Mouse (Mus musculus): ENCODE results near the gene Pbrm1. TPM values are rescaled to one million over a fixed set of nuclear protein-coding genes. Genes with fewer than 3 reads are reported as not detected.

Pbrm1 gene
- polyA plus RNA-seq, 1 experiment from 2014 or later: 120 TPM

GRCm38 (mm10) chr14:31045817-31046216, 26.9 kb downstream of the Pbrm1 start:
- Histone ChIP-seq H3K27me3 (ENCODE audit: control insufficient read depth, insufficient read depth, low read length) (no peaks in the 10 kb centered on the region), H3K9me3 (ENCODE audit: control insufficient read depth, low read length) (no peaks in the 10 kb centered on the region), H3K27ac (ENCODE audit: low read depth, low read length) (no peak overlapping the region), H3K4me2 (ENCODE audit: low read depth) (no peak overlapping the region), H3K4me3 (ENCODE audit: low read depth, low read length) (no peak overlapping the region), H3K36me3 (ENCODE audit: control insufficient read depth, insufficient read depth, low read length) (peaks cover 18% of the 10 kb centered on the region), H3K4me1 (ENCODE audit: control insufficient read depth, insufficient read depth, low read length) (no peaks in the 10 kb centered on the region), H3K9ac (ENCODE audit: low read length) (no peak overlapping the region)
- ATAC-seq (ENCODE audit: insufficient read depth, low FRiP score, low TSS enrichment) (no peak), DNase-seq (ENCODE audit: low spot score) (no peak)
- WGBS: 87% methylated on average over 1 of the region's 1 CpGs

GRCm38 (mm10) chr14:31062277-31062676, 43.3 kb downstream of the Pbrm1 start:
- DNase-seq (ENCODE audit: low spot score) (no peak), ATAC-seq (ENCODE audit: insufficient read depth, low FRiP score, low TSS enrichment) (no peak)
- Histone ChIP-seq H3K9me3 (ENCODE audit: control insufficient read depth, low read length) (no peaks in the 10 kb centered on the region), H3K27me3 (ENCODE audit: control insufficient read depth, insufficient read depth, low read length) (no peaks in the 10 kb centered on the region), H3K4me3 (ENCODE audit: low read depth, low read length) (no peak overlapping the region), H3K4me2 (ENCODE audit: low read depth) (no peak overlapping the region), H3K9ac (ENCODE audit: low read length) (no peak overlapping the region), H3K4me1 (ENCODE audit: control insufficient read depth, insufficient read depth, low read length) (no peaks in the 10 kb centered on the region), H3K27ac (ENCODE audit: low read depth, low read length) (no peak overlapping the region), H3K36me3 (ENCODE audit: control insufficient read depth, insufficient read depth, low read length) (peaks cover 18% of the 10 kb centered on the region)
- 64% methylated on average over 1 of the region's 1 CpGs for WGBS

DNA sequence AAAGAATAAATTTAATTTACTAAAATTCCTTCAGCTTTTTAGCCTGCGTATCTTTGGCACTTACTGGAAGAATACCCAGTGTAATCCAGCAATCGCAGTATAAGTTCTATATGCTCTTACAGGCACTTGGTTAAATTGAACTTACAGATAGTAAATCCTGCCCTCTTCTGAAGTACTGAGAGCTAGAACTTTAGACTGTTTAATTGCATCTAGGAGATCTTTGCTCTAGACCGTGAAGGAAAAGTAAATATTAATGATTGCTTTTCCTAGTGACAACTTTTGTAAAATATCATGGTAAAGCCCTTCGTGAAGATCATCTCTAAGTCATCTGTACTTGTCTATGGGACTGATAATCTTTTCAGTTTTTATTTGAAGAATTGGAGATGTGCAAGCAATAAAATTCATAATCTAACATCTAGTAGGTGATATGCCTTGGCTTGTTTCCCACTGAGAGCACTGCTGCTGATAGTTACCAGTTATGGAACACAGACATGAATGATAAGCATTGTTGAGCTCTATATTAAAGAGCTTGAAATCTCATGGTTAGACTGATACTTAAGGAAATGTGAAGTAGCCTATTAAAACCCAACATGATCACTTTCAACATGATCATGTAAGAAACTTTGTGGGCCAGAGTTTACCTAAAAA, 50.3 kb downstream of the Pbrm1 start:
- no peak for ATAC-seq (ENCODE audit: insufficient read depth, low FRiP score, low TSS enrichment)
- Histone ChIP-seq H3K4me3 (ENCODE audit: low read depth, low read length) (no peak overlapping the region), H3K36me3 (ENCODE audit: control insufficient read depth, insufficient read depth, low read length) (peaks cover 17% of the 10 kb centered on the region)

GRCm38 (mm10) chr14:31078597-31079208, 59.8 kb downstream of the Pbrm1 start:
- WGBS: 94% methylated on average over 3 of the region's 3 CpGs
- H3K36me3 ChIP-seq (ENCODE audit: control insufficient read depth, insufficient read depth, low read length): peaks cover 15% of the 10 kb centered on the region
- H3K9me3 ChIP-seq (ENCODE audit: control insufficient read depth, low read length): no peaks in the 10 kb centered on the region
- H3K9ac ChIP-seq (ENCODE audit: low read length): no peak overlapping the region
- DNase-seq (ENCODE audit: low spot score) (no peak), ATAC-seq (ENCODE audit: insufficient read depth, low FRiP score, low TSS enrichment) (no peak)
- H3K4me3 ChIP-seq (ENCODE audit: low read depth, low read length): no peak overlapping the region
- H3K4me2 ChIP-seq (ENCODE audit: low read depth): no peak overlapping the region
- H3K4me1 ChIP-seq (ENCODE audit: control insufficient read depth, insufficient read depth, low read length): no peaks in the 10 kb centered on the region
- no peaks in the 10 kb centered on the region for H3K27me3 ChIP-seq (ENCODE audit: control insufficient read depth, insufficient read depth, low read length)
- no peak overlapping the region for H3K27ac ChIP-seq (ENCODE audit: low read depth, low read length)

More for the DNA sequence above, 50.3 kb downstream of the Pbrm1 start:
- Histone ChIP-seq H3K27ac (ENCODE audit: low read depth, low read length) (no peak overlapping the region), H3K4me1 (ENCODE audit: control insufficient read depth, insufficient read depth, low read length) (no peaks in the 10 kb centered on the region), H3K27me3 (ENCODE audit: control insufficient read depth, insufficient read depth, low read length) (no peaks in the 10 kb centered on the region), H3K9me3 (ENCODE audit: control insufficient read depth, low read length) (no peaks in the 10 kb centered on the region), H3K9ac (ENCODE audit: low read length) (no peak overlapping the region), H3K4me2 (ENCODE audit: low read depth) (no peak overlapping the region)
- no peak for DNase-seq (ENCODE audit: low spot score)
- 98% methylated on average over 4 of the region's 4 CpGs for WGBS

DNA sequence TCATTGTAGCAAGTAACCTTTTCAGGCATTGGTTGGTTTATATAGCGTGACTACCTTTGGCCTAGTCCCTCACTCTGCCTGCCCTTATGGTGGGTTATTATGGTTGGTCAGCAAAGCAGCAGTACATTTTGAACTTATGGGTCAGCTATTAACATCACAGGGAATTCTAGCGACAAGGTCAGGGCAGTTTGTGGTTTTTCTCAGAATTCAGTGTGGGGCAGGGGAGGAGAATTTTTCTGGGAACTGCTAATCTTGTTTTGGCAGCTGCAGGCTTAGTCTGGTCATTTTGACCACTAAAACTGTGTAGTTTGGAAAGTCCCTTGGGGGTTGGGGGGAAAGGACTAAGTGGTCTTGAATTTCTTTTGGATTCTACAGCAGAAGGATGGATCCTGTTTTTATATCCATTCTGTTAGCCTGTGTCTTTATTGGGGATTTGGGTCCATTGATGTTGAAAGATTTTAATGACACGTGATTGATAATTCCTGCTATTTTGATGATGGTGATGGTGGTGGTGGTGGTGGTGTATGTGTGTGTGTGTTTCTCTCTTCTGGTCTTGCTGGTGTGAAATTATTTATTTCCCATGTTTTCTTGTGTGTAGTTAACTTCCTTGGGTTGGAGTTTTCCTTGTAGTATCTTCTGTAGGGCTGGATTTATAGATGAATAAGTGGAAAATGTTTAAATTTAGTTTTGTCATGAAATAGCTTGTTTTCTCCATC, 60.5 kb downstream of the Pbrm1 start:
- Histone ChIP-seq H3K27me3 (ENCODE audit: control insufficient read depth, insufficient read depth, low read length) (no peaks in the 10 kb centered on the region), H3K4me2 (ENCODE audit: low read depth) (no peak overlapping the region), H3K9me3 (ENCODE audit: control insufficient read depth, low read length) (no peaks in the 10 kb centered on the region), H3K27ac (ENCODE audit: low read depth, low read length) (no peak overlapping the region), H3K36me3 (ENCODE audit: control insufficient read depth, insufficient read depth, low read length) (peaks cover 15% of the 10 kb centered on the region), H3K9ac (ENCODE audit: low read length) (no peak overlapping the region), H3K4me1 (ENCODE audit: control insufficient read depth, insufficient read depth, low read length) (no peaks in the 10 kb centered on the region), H3K4me3 (ENCODE audit: low read depth, low read length) (no peak overlapping the region)
- DNase-seq (ENCODE audit: low spot score) (no peak), ATAC-seq (ENCODE audit: insufficient read depth, low FRiP score, low TSS enrichment) (no peak)
- 90% methylated on average over 3 of the region's 3 CpGs for WGBS

DNA sequence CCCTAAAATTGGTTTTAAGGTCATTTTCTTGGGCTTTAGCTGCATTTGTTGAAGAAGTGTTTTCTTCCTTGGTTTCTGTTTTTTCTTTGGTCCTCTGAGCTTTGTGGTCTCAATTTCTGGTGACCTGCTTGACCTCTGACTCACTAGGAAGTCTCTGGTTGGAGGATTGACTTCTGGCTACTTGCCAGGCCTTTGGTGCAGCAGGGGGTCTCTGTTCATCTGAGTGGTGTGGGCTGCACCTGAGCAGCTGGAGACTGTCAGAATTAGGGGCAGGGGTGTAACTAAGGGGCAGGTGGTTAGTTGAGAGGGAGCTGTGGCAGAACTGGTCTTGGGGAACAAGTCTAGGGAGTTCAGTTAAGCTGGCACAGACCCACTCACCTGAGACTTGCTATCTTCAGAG, 62.2 kb downstream of the Pbrm1 start:
- peaks cover 9% of the 10 kb centered on the region for H3K36me3 ChIP-seq (ENCODE audit: control insufficient read depth, insufficient read depth, low read length)

DNA sequence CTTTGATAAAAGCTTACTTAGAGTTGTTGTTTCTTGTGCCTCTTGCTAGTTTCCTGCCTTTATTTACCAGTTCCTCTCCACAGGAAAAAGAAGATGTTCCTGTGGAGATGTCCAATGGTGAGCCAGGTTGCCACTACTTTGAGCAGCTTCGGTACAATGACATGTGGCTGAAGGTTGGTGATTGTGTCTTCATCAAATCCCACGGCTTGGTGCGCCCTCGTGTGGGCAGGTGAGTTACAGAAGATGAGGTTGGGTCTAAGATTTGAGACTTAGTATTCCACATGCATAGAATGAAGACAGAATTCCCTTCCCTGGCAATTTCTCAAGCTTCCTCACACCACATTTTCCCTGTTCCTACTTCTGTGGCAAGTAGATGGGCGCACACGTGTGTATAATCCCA, 68.5 kb downstream of the Pbrm1 start:
- no peak for DNase-seq (ENCODE audit: low spot score)
- WGBS: 88% methylated on average over 6 of the region's 6 CpGs
- no peak for ATAC-seq (ENCODE audit: insufficient read depth, low FRiP score, low TSS enrichment)

More for the DNA sequence above, 62.2 kb downstream of the Pbrm1 start:
- Histone ChIP-seq H3K27ac (ENCODE audit: low read depth, low read length) (no peak overlapping the region), H3K4me2 (ENCODE audit: low read depth) (no peak overlapping the region), H3K4me3 (ENCODE audit: low read depth, low read length) (no peak overlapping the region), H3K27me3 (ENCODE audit: control insufficient read depth, insufficient read depth, low read length) (no peaks in the 10 kb centered on the region), H3K4me1 (ENCODE audit: control insufficient read depth, insufficient read depth, low read length) (no peaks in the 10 kb centered on the region), H3K9ac (ENCODE audit: low read length) (no peak overlapping the region), H3K9me3 (ENCODE audit: control insufficient read depth, low read length) (no peaks in the 10 kb centered on the region)
- ATAC-seq (ENCODE audit: insufficient read depth, low FRiP score, low TSS enrichment) (no peak), DNase-seq (ENCODE audit: low spot score) (no peak)

DNA sequence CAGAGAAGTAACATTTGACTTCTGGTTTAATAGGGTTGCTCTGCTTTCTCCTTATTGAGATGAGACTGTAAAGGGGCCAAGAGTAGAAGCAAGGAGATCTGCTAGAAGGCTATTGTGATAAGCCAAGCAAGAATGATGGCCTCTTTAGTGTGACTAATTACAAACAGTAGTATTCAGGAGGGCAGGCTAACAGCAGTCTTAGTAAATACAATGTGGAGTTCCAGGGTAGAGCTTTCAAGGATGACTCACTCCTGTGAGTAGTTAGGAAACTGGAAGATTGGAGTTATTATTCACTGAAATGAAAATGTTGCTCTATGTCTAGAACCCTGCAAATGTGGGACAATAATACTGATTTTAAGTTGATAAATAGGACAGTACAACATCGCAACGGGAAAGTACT, 69.6 kb downstream of the Pbrm1 start:
- Histone ChIP-seq H3K27ac (ENCODE audit: low read depth, low read length) (no peak overlapping the region), H3K9ac (ENCODE audit: low read length) (no peak overlapping the region), H3K27me3 (ENCODE audit: control insufficient read depth, insufficient read depth, low read length) (no peaks in the 10 kb centered on the region), H3K36me3 (ENCODE audit: control insufficient read depth, insufficient read depth, low read length) (peaks cover 21% of the 10 kb centered on the region), H3K4me3 (ENCODE audit: low read depth, low read length) (no peak overlapping the region), H3K4me2 (ENCODE audit: low read depth) (no peak overlapping the region), H3K4me1 (ENCODE audit: control insufficient read depth, insufficient read depth, low read length) (no peaks in the 10 kb centered on the region), H3K9me3 (ENCODE audit: control insufficient read depth, low read length) (no peaks in the 10 kb centered on the region)
- ATAC-seq (ENCODE audit: insufficient read depth, low FRiP score, low TSS enrichment) (no peak), DNase-seq (ENCODE audit: low spot score) (no peak)
- 94% methylated on average over 2 of the region's 2 CpGs for WGBS

More for the DNA sequence above, 68.5 kb downstream of the Pbrm1 start:
- H3K9me3 ChIP-seq (ENCODE audit: control insufficient read depth, low read length): no peaks in the 10 kb centered on the region
- H3K9ac ChIP-seq (ENCODE audit: low read length): no peak overlapping the region
- H3K36me3 ChIP-seq (ENCODE audit: control insufficient read depth, insufficient read depth, low read length): peaks cover 21% of the 10 kb centered on the region
- no peaks in the 10 kb centered on the region for H3K27me3 ChIP-seq (ENCODE audit: control insufficient read depth, insufficient read depth, low read length)
- H3K4me3 ChIP-seq (ENCODE audit: low read depth, low read length): no peak overlapping the region
- no peak overlapping the region for H3K4me2 ChIP-seq (ENCODE audit: low read depth)
- no peak overlapping the region for H3K27ac ChIP-seq (ENCODE audit: low read depth, low read length)
- no peaks in the 10 kb centered on the region for H3K4me1 ChIP-seq (ENCODE audit: control insufficient read depth, insufficient read depth, low read length)

DNA sequence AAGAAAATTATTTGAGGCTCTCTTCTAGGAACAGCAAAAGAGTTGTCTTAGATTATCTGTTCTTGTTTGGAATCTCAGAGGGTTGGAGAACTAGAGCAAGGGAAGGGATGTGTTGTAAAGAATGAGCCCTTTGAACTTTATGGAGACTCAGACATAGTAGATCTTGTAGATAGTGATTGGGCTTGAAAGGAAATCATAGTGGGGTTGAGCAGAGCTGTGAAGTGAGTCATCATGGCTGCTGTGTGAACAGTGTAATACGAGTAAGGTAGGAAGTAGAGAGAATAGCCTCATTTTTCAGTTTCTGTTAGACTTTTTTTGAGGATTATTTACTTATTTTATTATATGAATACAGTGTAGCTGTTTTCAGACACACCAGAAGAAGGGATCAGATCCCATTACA, 71.0 kb downstream of the Pbrm1 start:
- WGBS: 85% methylated on average over 1 of the region's 1 CpGs
- DNase-seq (ENCODE audit: low spot score) (no peak), ATAC-seq (ENCODE audit: insufficient read depth, low FRiP score, low TSS enrichment) (no peak)
- Histone ChIP-seq H3K4me1 (ENCODE audit: control insufficient read depth, insufficient read depth, low read length) (no peaks in the 10 kb centered on the region), H3K4me2 (ENCODE audit: low read depth) (no peak overlapping the region), H3K4me3 (ENCODE audit: low read depth, low read length) (no peak overlapping the region), H3K27ac (ENCODE audit: low read depth, low read length) (no peak overlapping the region), H3K9me3 (ENCODE audit: control insufficient read depth, low read length) (no peaks in the 10 kb centered on the region), H3K9ac (ENCODE audit: low read length) (no peak overlapping the region), H3K36me3 (ENCODE audit: control insufficient read depth, insufficient read depth, low read length) (peaks cover 21% of the 10 kb centered on the region), H3K27me3 (ENCODE audit: control insufficient read depth, insufficient read depth, low read length) (no peaks in the 10 kb centered on the region)

Measured in neural tube, embryonic 11.5 days (tissue).